Mouse (Mus musculus): ENCODE data around the gene Vmn1r43. TPM values are rescaled to one million over a fixed set of nuclear protein-coding genes. Genes with fewer than 3 reads are reported as not detected.
"Not testable (repeated sequence)": the region's sequence is repeated elsewhere in the genome, so short reads cannot be mapped to it uniquely, and the experiment has no call there.

The Vmn1r43 gene
- polyA plus RNA-seq (2012; fragmentation: generic; extraction: Trizol), result 0.04 TPM
- long read RNA-seq, experiment 1, result 0 reads
- long read RNA-seq, experiment 2, result 0 reads

DNA sequence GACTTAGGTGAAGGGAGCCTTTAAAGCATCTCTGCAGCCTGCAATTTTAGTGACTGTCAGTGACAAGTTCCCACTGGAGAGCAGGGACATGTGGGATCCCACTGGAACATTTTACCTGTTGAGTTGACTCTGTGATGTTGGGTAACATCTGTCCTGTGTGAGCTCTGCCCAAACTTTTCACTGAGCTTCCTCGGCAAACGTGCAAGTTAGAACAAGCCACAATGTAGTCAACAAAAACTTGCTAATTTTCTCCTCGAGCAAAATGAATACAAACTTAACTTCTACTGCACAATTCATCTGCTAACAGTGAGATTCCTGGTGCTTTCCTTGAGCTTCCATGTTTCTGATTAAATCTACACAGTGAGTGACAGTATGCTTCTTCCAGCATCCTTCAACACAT is at the start of gene Vmn1r43, which contains the start of gene Vmn1r42:
Gene Vmn1r43, minus strand, starts transcription at position 101 of the 400 bp plus-strand sequence.
Gene Vmn1r42, minus strand, starts transcription at position 101 of the 400 bp plus-strand sequence.
- not testable (repeated sequence) for H3K79me2 ChIP-seq (ENCODE audit: control insufficient read depth, insufficient read depth); H3K79me3 ChIP-seq (ENCODE audit: low read depth); H3K36me3 ChIP-seq (ENCODE audit: control insufficient read depth, insufficient read depth); H3ac ChIP-seq (ENCODE audit: control insufficient read depth, insufficient read length, low read depth); H3K27me3 ChIP-seq (ENCODE audit: control insufficient read depth, insufficient read depth, insufficient read length); H3K4me3 ChIP-seq (ENCODE audit: insufficient read depth, poor library complexity, severe bottlenecking)

DNA sequence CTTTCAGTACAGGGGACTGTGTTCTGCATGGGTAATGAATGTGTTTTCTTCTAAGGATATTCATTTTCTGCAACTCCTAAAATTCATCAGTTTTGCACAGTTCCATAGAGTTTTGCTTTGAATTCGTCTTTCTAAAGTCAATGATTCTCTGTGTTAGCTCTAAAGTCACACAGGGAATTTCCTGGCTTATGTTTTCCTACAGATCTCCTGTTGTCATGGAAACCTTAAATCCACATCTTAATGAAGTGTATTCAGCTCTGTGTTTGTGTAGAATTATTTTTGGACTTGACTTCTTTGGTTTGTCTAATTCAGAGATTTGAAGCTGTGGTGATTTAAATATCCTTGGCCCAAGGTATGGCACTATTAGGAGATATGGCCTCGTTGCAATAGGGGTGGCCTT is 7.6 kb upstream of the Vmn1r43 start:
- Histone ChIP-seq H3K36me3 (ENCODE audit: control insufficient read depth, insufficient read depth) (no peaks in the 10 kb centered on the region), H3K27me3 (ENCODE audit: control insufficient read depth, insufficient read depth, insufficient read length) (no peaks in the 10 kb centered on the region), H3K79me3 (ENCODE audit: low read depth) (no peaks in the 10 kb centered on the region), H3K4me3 (ENCODE audit: insufficient read depth, poor library complexity, severe bottlenecking) (no peak overlapping the region), H3ac (ENCODE audit: control insufficient read depth, insufficient read length, low read depth) (no peak overlapping the region), H3K79me2 (ENCODE audit: control insufficient read depth, insufficient read depth) (no peaks in the 10 kb centered on the region)
- TF ChIP-seq FOSL1 (IDR thresholded peaks at IDR 0.05; ENCODE audit: insufficient read depth, low read length, poor library complexity, severe bottlenecking), result no peak
- TF ChIP-seq CEBPB (IDR thresholded peaks at IDR 0.05; ENCODE audit: low read depth), result no peak
- no peak for TF ChIP-seq CTCF (IDR thresholded peaks at IDR 0.05; ENCODE audit: control insufficient read depth, insufficient read depth, insufficient read length)
- no peak for TF ChIP-seq MAX (IDR thresholded peaks at IDR 0.05)

DNA sequence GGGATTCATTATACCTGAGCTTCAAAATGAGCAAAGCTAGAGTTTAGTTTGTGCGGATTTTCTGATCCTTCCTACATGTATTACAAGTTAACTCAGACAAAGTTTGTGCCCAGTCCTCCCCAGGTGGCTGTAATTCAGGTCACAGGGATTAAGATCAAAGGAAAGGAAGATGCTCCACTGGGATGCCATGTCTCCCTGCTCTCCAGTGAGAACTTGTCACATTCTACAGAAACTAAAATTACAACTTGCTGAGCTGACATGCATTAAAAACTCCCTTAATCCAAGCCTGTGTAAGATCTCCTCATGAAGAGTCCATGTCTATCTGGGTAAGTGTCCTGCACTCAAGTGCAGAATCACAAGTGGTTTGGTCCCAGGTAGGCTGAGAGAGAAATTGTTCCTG is 7.1 kb upstream of the Vmn1r43 start, which contains the start of gene Vmn1r44:
Gene Vmn1r44, plus strand, starts transcription at position 301 of the 400 bp plus-strand sequence.
- Histone ChIP-seq H3K27me3 (ENCODE audit: control insufficient read depth, insufficient read depth, insufficient read length) (no peaks in the 10 kb centered on the region), H3K4me3 (ENCODE audit: insufficient read depth, poor library complexity, severe bottlenecking) (no peak within 1 kb of the TSS), H3K79me2 (ENCODE audit: control insufficient read depth, insufficient read depth) (no peaks in the 10 kb centered on the region), H3ac (ENCODE audit: control insufficient read depth, insufficient read length, low read depth) (no peak within 1 kb of the TSS), H3K79me3 (ENCODE audit: low read depth) (no peaks in the 10 kb centered on the region), H3K36me3 (ENCODE audit: control insufficient read depth, insufficient read depth) (no peaks in the 10 kb centered on the region)
- TF ChIP-seq MYOG (IDR thresholded peaks at IDR 0.05; ENCODE audit: control insufficient read depth, extremely low read depth, insufficient read length) (no peak), MYOD1 (IDR thresholded peaks at IDR 0.05; ENCODE audit: control insufficient read depth, insufficient read length, low read depth) (no peak), MAX (IDR thresholded peaks at IDR 0.05) (no peak), FOSL1 (IDR thresholded peaks at IDR 0.05; ENCODE audit: insufficient read depth, low read length, poor library complexity, severe bottlenecking) (no peak), CEBPB (IDR thresholded peaks at IDR 0.05; ENCODE audit: low read depth) (no peak), USF1 (IDR thresholded peaks at IDR 0.05; ENCODE audit: low read depth) (no peak), CTCF (IDR thresholded peaks at IDR 0.05; ENCODE audit: control insufficient read depth, insufficient read depth, insufficient read length) (no peak)

DNA sequence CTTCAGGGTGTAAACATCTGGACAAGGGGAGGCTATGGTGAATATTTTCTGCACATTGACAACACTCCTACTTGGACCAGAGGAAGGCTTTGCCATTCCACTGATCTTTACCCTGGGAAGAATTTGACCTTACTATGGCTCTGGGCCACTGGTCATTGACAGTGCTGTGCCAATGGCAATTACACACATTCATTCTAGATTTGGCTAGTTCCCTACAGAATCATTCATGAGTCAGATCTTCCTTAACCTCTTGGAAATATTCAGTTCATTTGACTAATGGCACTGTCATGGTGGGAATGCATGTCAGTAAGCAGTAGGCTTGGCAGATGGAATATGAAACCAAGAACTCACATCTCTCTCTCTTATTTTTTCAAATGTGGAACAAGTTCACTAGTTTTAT is 4.7 kb upstream of the Vmn1r43 start:
- no peaks in the 10 kb centered on the region for H3K27me3 ChIP-seq (ENCODE audit: control insufficient read depth, insufficient read depth, insufficient read length)
- H3K36me3 ChIP-seq (ENCODE audit: control insufficient read depth, insufficient read depth), result no peaks in the 10 kb centered on the region
- TF ChIP-seq MAX (IDR thresholded peaks at IDR 0.05) (no peak), CTCF (IDR thresholded peaks at IDR 0.05; ENCODE audit: control insufficient read depth, insufficient read depth, insufficient read length) (no peak), FOSL1 (IDR thresholded peaks at IDR 0.05; ENCODE audit: insufficient read depth, low read length, poor library complexity, severe bottlenecking) (peak; percentile 63), MYOG (IDR thresholded peaks at IDR 0.05; ENCODE audit: control insufficient read depth, extremely low read depth, insufficient read length) (no peak), MYOD1 (IDR thresholded peaks at IDR 0.05; ENCODE audit: control insufficient read depth, insufficient read length, low read depth) (no peak), USF1 (IDR thresholded peaks at IDR 0.05; ENCODE audit: low read depth) (no peak)
- no peak overlapping the region for H3ac ChIP-seq (ENCODE audit: control insufficient read depth, insufficient read length, low read depth)
- H3K79me3 ChIP-seq (ENCODE audit: low read depth), result no peaks in the 10 kb centered on the region
- H3K79me2 ChIP-seq (ENCODE audit: control insufficient read depth, insufficient read depth), result no peaks in the 10 kb centered on the region
- H3K4me3 ChIP-seq (ENCODE audit: insufficient read depth, poor library complexity, severe bottlenecking), result no peak overlapping the region

DNA sequence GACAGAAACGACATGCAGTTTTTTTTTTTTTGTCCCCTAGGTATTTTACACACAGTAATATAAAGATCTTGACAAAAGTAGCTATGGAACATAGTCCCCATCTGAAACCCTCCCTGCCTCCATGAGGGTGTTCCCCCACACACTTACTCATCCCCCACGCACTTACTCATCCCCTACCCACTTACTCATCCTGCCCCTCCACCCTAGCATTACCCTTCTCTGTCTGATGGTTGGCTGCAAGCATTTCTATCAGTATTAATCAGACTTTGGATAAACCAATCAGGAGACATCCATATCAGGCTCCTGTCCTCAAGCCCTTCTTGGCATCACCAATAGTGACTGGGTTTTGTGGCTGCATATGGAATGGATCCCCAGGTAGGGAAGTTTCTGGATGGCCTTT is 750 bp upstream of the Vmn1r43 start:
- TF ChIP-seq CEBPB (IDR thresholded peaks at IDR 0.05; ENCODE audit: low read depth), result no peak
- TF ChIP-seq FOSL1 (IDR thresholded peaks at IDR 0.05; ENCODE audit: insufficient read depth, low read length, poor library complexity, severe bottlenecking), result peak; percentile 70
- TF ChIP-seq USF1 (IDR thresholded peaks at IDR 0.05; ENCODE audit: low read depth), result no peak
- Histone ChIP-seq H3K79me2 (ENCODE audit: control insufficient read depth, insufficient read depth) (no peaks in the 10 kb centered on the region), H3K27me3 (ENCODE audit: control insufficient read depth, insufficient read depth, insufficient read length) (no peaks in the 10 kb centered on the region), H3K79me3 (ENCODE audit: low read depth) (no peaks in the 10 kb centered on the region), H3ac (ENCODE audit: control insufficient read depth, insufficient read length, low read depth) (no peak overlapping the region), H3K4me3 (ENCODE audit: insufficient read depth, poor library complexity, severe bottlenecking) (no peak overlapping the region), H3K36me3 (ENCODE audit: control insufficient read depth, insufficient read depth) (no peaks in the 10 kb centered on the region)

DNA sequence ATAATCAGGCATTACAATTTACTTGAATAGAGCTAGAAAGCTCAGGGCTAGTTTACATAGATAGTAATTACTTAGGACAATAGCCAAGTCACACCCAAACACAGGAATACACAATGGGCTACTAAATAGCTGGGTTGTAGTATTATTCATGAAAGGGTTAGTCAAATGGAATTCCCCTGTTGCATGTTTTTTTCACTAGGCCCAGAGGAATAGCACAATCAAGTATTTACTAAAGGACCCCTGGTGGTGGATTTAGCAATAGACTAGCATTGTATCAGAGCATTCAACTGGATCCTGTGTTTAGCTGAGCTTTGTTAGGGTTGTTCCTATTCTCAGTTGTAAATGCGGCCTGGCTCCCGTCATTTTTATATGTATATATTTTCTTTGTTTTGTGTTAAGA is 8.2 kb downstream of the Vmn1r43 start:
- no peaks in the 10 kb centered on the region for H3K79me3 ChIP-seq (ENCODE audit: low read depth)
- no peak overlapping the region for H3K4me3 ChIP-seq (ENCODE audit: insufficient read depth, poor library complexity, severe bottlenecking)
- no peak overlapping the region for H3ac ChIP-seq (ENCODE audit: control insufficient read depth, insufficient read length, low read depth)
- no peaks in the 10 kb centered on the region for H3K27me3 ChIP-seq (ENCODE audit: control insufficient read depth, insufficient read depth, insufficient read length)
- H3K79me2 ChIP-seq (ENCODE audit: control insufficient read depth, insufficient read depth), result no peaks in the 10 kb centered on the region
- H3K36me3 ChIP-seq (ENCODE audit: control insufficient read depth, insufficient read depth), result no peaks in the 10 kb centered on the region
- no peak for TF ChIP-seq MYOD1 (IDR thresholded peaks at IDR 0.05; ENCODE audit: control insufficient read depth, insufficient read length, low read depth)
- TF ChIP-seq CEBPB (IDR thresholded peaks at IDR 0.05; ENCODE audit: low read depth), result peak; percentile 8
- no peak for TF ChIP-seq USF1 (IDR thresholded peaks at IDR 0.05; ENCODE audit: low read depth)
- TF ChIP-seq MYOG (IDR thresholded peaks at IDR 0.05; ENCODE audit: control insufficient read depth, extremely low read depth, insufficient read length), result no peak
- no peak for TF ChIP-seq MAX (IDR thresholded peaks at IDR 0.05)
- TF ChIP-seq FOSL1 (IDR thresholded peaks at IDR 0.05; ENCODE audit: insufficient read depth, low read length, poor library complexity, severe bottlenecking), result no peak
